13 mouse cellular contexts compared by ENCODE assay signal in the genomic region with DNA sequence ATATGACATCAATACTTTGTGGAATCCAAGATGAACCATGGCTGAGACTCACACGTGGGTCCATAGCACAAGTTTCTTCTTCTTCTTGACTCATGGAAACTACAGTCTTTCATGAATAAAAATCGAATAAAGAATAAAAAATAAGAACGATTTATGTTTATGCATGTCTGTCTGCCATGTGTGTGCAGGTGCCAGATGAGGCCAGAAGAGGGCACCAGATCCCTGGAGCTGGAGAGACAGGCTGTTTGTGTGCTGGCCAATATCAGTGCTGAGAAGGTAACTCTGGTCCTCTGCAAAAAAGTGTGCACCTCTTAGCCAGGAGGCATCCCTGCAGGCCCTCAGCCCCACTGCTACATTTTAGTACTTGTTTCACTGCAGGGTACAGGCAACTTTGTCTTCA. TPM values are rescaled to one million over a fixed set of nuclear protein-coding genes. Genes with fewer than 3 reads are reported as not detected.
DNase-seq lines count a peak whose midpoint lies in the region; ATAC-seq and TF ChIP-seq lines count a peak whose summit lies in the region.
"Had no signal": no experiment of that assay in that cellular context is flagged by ENCODE, and none has a peak within 500 bp of the region (broad histone marks: within the 10 kb centered on the region; RNA-seq: fewer than 3 reads in every experiment).

No protein-coding gene starts in this region.

- no peaks in the 10 kb centered on the region for H3K9me3 ChIP-seq in heart, postnatal 0 days (replicated peaks; ENCODE audit: control insufficient read depth, low read length)
- H3K9me3 ChIP-seq in lung, postnatal 0 days (ENCODE audit: low read length) = no peaks in the 10 kb centered on the region
- no peaks in the 10 kb centered on the region for H3K9me3 ChIP-seq in ES-E14 (ENCODE audit: control insufficient read depth, insufficient read depth, low read depth, low read length)
- H3K9me3 ChIP-seq: hindbrain, embryonic 12.5 days; midbrain, embryonic 12.5 days; neural tube, embryonic 12.5 days; stomach, embryonic 15.5 days had no signal

- no peak overlapping the region for H3K9ac ChIP-seq in heart, postnatal 0 days (replicated peaks; ENCODE audit: low read depth, low read length)
- H3K9ac ChIP-seq in lung, postnatal 0 days (replicated peaks; ENCODE audit: low read depth) = no peak overlapping the region
- H3K9ac ChIP-seq in ES-E14 (ENCODE audit: insufficient read depth, low read depth, low read length, poor library complexity, severe bottlenecking) = no peak overlapping the region
- H3K9ac ChIP-seq: hindbrain, embryonic 12.5 days; kidney, embryonic 15.5 days; midbrain, embryonic 12.5 days; neural tube, embryonic 12.5 days; stomach, embryonic 15.5 days had no signal

- H3K4me1 ChIP-seq in heart, postnatal 0 days (ENCODE audit: control insufficient read depth, insufficient read depth) = no peaks in the 10 kb centered on the region
- H3K4me1 ChIP-seq in lung, postnatal 0 days (ENCODE audit: insufficient read depth, low read depth, low read length) = no peaks in the 10 kb centered on the region
- no peaks in the 10 kb centered on the region for H3K4me1 ChIP-seq in ES-E14 (ENCODE audit: control insufficient read depth in 2 of 2, insufficient read depth in 2 of 2, low read length in 2 of 2, poor library complexity in 1 of 2)
- H3K4me1 ChIP-seq: neural tube, embryonic 12.5 days had no signal

- no peak overlapping the region for H3K4me3 ChIP-seq in heart, postnatal 0 days (ENCODE audit: low read depth, low read length)
- H3K4me3 ChIP-seq in lung, postnatal 0 days (ENCODE audit: low read depth, low read length) = no peak overlapping the region
- H3K4me3 ChIP-seq in ES-E14 (ENCODE audit: insufficient read depth in 1 of 2, low read depth in 1 of 2, low read length in 2 of 2, poor library complexity in 1 of 2, severe bottlenecking in 1 of 2) = no peak overlapping the region
- H3K4me3 ChIP-seq: hindbrain, embryonic 12.5 days; kidney, embryonic 15.5 days; midbrain, embryonic 12.5 days; neural tube, embryonic 12.5 days; stomach, embryonic 15.5 days had no signal

- WGBS in heart, postnatal 0 days = 74% methylated on average over 3 of the region's 3 CpGs
- WGBS in lung, postnatal 0 days = 78% methylated on average over 3 of the region's 3 CpGs

- no peaks in the 10 kb centered on the region for H3K27me3 ChIP-seq in heart, postnatal 0 days (ENCODE audit: control insufficient read depth, insufficient read depth, low read length)
- H3K27me3 ChIP-seq in lung, postnatal 0 days (replicated peaks; ENCODE audit: insufficient read depth, low read length) = no peaks in the 10 kb centered on the region
- H3K27me3 ChIP-seq: hindbrain, embryonic 12.5 days; kidney, embryonic 15.5 days; neural tube, embryonic 12.5 days; stomach, embryonic 15.5 days had no signal

- H3K27ac ChIP-seq in heart, postnatal 0 days (ENCODE audit: low read depth) = no peak overlapping the region
- no peak overlapping the region for H3K27ac ChIP-seq in lung, postnatal 0 days (ENCODE audit: low read length)
- H3K27ac ChIP-seq in ES-E14 (ENCODE audit: insufficient read depth, low read depth, low read length, poor library complexity, severe bottlenecking) = no peak overlapping the region
- H3K27ac ChIP-seq: hindbrain, embryonic 12.5 days; kidney, embryonic 15.5 days; midbrain, embryonic 12.5 days; neural tube, embryonic 12.5 days; stomach, embryonic 15.5 days had no signal

- DNase-seq in heart, postnatal 0 days (ENCODE audit: low spot score) = no peak
- no peak for DNase-seq in heart, postnatal 4 days
- DNase-seq in lung, postnatal 0 days (ENCODE audit: low spot score) = no peak
- DNase-seq in lung, postnatal 36 days = no peak
- DNase-seq in ES-E14 (ENCODE audit: low read depth, low spot score) = no peak
- no peak for DNase-seq in cerebellum, postnatal 4 days (ENCODE audit: low spot score in 2 of 2)

- ATAC-seq in heart, postnatal 0 days (ENCODE audit: insufficient read depth, low read depth) = no peak
- ATAC-seq in lung, postnatal 0 days = no peak
- 0 out of 2 replicates have a peak, but pooled peaks have one; percentile 44 for ATAC-seq in megakaryocyte progenitor cell, adult 5-6 weeks (replicated peaks; ENCODE audit: poor library complexity)
- no peak for ATAC-seq in monocyte, adult 5-6 weeks (replicated peaks; ENCODE audit: insufficient number of reproducible peaks, low FRiP score, low TSS enrichment, poor library complexity, severe bottlenecking)

- H3K4me2 ChIP-seq in heart, postnatal 0 days (ENCODE audit: low read depth, low read length) = no peak overlapping the region
- H3K4me2 ChIP-seq in lung, postnatal 0 days (replicated peaks; ENCODE audit: low read depth, low read length) = no peak overlapping the region
- H3K4me2 ChIP-seq: hindbrain, embryonic 12.5 days; kidney, embryonic 15.5 days; midbrain, embryonic 12.5 days; neural tube, embryonic 12.5 days; stomach, embryonic 15.5 days had no signal

- TF ChIP-seq CTCF in heart, postnatal 0 days (IDR thresholded peaks at IDR 0.05; ENCODE audit: low read depth) = peak; percentile 21; the same call in 1 of the 2 replicates
- peak; percentile 47 for TF ChIP-seq CTCF in lung, postnatal 0 days (IDR thresholded peaks at IDR 0.05)

- TF ChIP-seq EP300 in heart, postnatal 0 days (IDR thresholded peaks at IDR 0.05; ENCODE audit: low read depth) = no peak
- TF ChIP-seq EP300 in lung, postnatal 0 days (IDR thresholded peaks at IDR 0.05) = no peak

- in situ Hi-C loops in ES-E14 (cut with MboI; ENCODE audit: low sequenced_read_pairs in 2 of 2, unreplicated experiment in 2 of 2) = no loop called here

- H3K36me3 ChIP-seq in heart, postnatal 0 days (replicated peaks; ENCODE audit: control insufficient read depth, insufficient read depth, low read length) = no peaks in the 10 kb centered on the region
- no peaks in the 10 kb centered on the region for H3K36me3 ChIP-seq in lung, postnatal 0 days (ENCODE audit: insufficient read depth, low read length)
- no peaks in the 10 kb centered on the region for H3K36me3 ChIP-seq in ES-E14 (ENCODE audit: control insufficient read depth, insufficient read depth, low read length, poor library complexity, severe bottlenecking)
- H3K36me3 ChIP-seq: hindbrain, embryonic 12.5 days; kidney, embryonic 15.5 days; neural tube, embryonic 12.5 days; stomach, embryonic 15.5 days had no signal

TF ChIP-seq in ES-E14, 5 proteins besides CTCF, POLR2A, EP300 and RAD21:
- TF ChIP-seq CHD2 (IDR thresholded peaks at IDR 0.05; ENCODE audit: low read depth, low read length) = no peak
- TF ChIP-seq ZC3H11A (IDR thresholded peaks at IDR 0.05; ENCODE audit: borderline replicate concordance, low read depth, low read length) = peak; percentile 25; the same call in 1 of the 2 replicates

RNA-seq across cellular contexts. Expression of a gene that starts 34.2 kb away (rescaled TPM):
- total RNA-seq in heart, postnatal 0 days (2014; rRNA removed; ENCODE audit: low replicate concordance) = 24.5 and 45.6 TPM in 2 replicates
- polyA plus RNA-seq in heart, postnatal 0 days (2015; fragmentation: Nextera tagmentation; extraction: Ambion mirVana) = 278 TPM in 2 replicates
- 100 to 1,000 TPM; 130 to 142 TPM for total RNA-seq in heart, postnatal 4 days (2021)
- polyA plus RNA-seq in lung, postnatal 0 days (2015; fragmentation: Nextera tagmentation; extraction: Ambion mirVana) = 160 and 169 TPM in 2 replicates
- total RNA-seq in ES-E14 (2012; rRNA removed) = 127 and 164 TPM in 2 replicates
- total RNA-seq in megakaryocyte progenitor cell, adult 5-6 weeks (2015) = 133 and 147 TPM in 2 replicates
- total RNA-seq in megakaryocyte progenitor cell, adult 5-6 weeks (2017) = 68.4 and 77.5 TPM in 2 replicates
- 74.9 to 102 TPM (median 79.3 TPM) in 3 replicates for total RNA-seq in monocyte, adult 5-6 weeks (2017)
